Mouse (Mus musculus) lung, postnatal 0 days (tissue): ENCODE data around the gene Inpp5a. TPM values are rescaled to one million over a fixed set of nuclear protein-coding genes. Genes with fewer than 3 reads are reported as not detected.

Source experiments
- ATAC-seq: fragments of 200-750 bp; cut with Nextera tagmentation; 2 replicates; pipeline ENCODE4 v1.8.0; 2017; ENCODE audit warnings: moderate library complexity
- DNase-seq: peaks from one replicate; pipeline ENCODE4 v3.0.0-alpha.2; 2016; ENCODE audit warnings: low spot score
- H3K27ac ChIP-seq: fragments of 300-500 bp; sonication (generic); 2 replicates; pipeline ENCODE4 v1.5.1; 2014; ENCODE audit warnings: antibody characterized with exemption, mild to moderate bottlenecking, low read length, mixed read lengths
- H3K27me3 ChIP-seq: fragments of 300-500 bp; sonication (generic); replicated peaks from 2 replicates; pipeline ENCODE4 v1.6.1; 2014; ENCODE audit warnings: low read length, mixed read lengths; ENCODE audit not compliant: insufficient read depth
- H3K36me3 ChIP-seq: fragments of 300-500 bp; sonication (generic); 2 replicates; pipeline ENCODE4 v1.6.1; 2014; ENCODE audit warnings: low read length, mixed read lengths; ENCODE audit not compliant: insufficient read depth
- H3K4me1 ChIP-seq: fragments of 300-500 bp; sonication (generic); 2 replicates; pipeline ENCODE4 v1.6.1; 2014; ENCODE audit warnings: antibody characterized with exemption, low read depth, low read length, mixed read lengths; ENCODE audit not compliant: insufficient read depth
- H3K4me2 ChIP-seq: fragments of 300-500 bp; sonication (generic); replicated peaks from 2 replicates; pipeline ENCODE4 v1.6.1; 2014; ENCODE audit warnings: low read depth, mild to moderate bottlenecking, low read length, moderate library complexity, mixed read lengths
- H3K4me3 ChIP-seq: fragments of 300-500 bp; sonication (generic); 2 replicates; pipeline ENCODE4 v1.5.1; 2014; ENCODE audit warnings: low read depth, low read length
- H3K9ac ChIP-seq: fragments of 300-500 bp; sonication (generic); replicated peaks from 2 replicates; pipeline ENCODE4 v1.6.1; 2014; ENCODE audit warnings: low read depth, mild to moderate bottlenecking
- H3K9me3 ChIP-seq: fragments of 300-500 bp; sonication (generic); 2 replicates; pipeline ENCODE4 v1.6.1; 2016; ENCODE audit warnings: low read length, mixed read lengths
- CTCF ChIP-seq: IDR thresholded peaks from 2 replicates; pipeline ENCODE4 v1.5.1; 2016; ENCODE audit warnings: antibody characterized with exemption, mild to moderate bottlenecking
- EP300 ChIP-seq: IDR thresholded peaks from 2 replicates; pipeline ENCODE4 v1.6.1; 2016; ENCODE audit warnings: antibody characterized with exemption, mild to moderate bottlenecking, control low read depth
- WGBS: fragments of 180-500 bp; shearing (Covaris S2); extraction: QIAGEN DNeasy Blood & Tissue Kit; methylation state at CpG from one replicate; pipeline ENCODE4 v1.1.7; 2014; 5-methylcytosine and 5-hydroxymethylcytosine counted together
- polyA plus RNA-seq: library from polyadenylated mRNA; unstranded; fragments of >200 nt; fragmentation: Nextera tagmentation; extraction: Ambion mirVana; gene quantifications from 2 replicates; pipeline ENCODE4 v1.2.1, GENCODE M21; 2015

Inpp5a gene
- polyA plus RNA-seq, 1 experiment from 2014 or later: 41.3 TPM

- ATAC-seq (no peak), DNase-seq (no peak)
- Histone ChIP-seq H3K27me3 (no peaks in the 10 kb centered on the region), H3K4me2 (no peak overlapping the region), H3K4me1 (no peaks in the 10 kb centered on the region), H3K27ac (no peak overlapping the region), H3K36me3 (no peaks in the 10 kb centered on the region), H3K4me3 (no peak overlapping the region), H3K9ac (no peak overlapping the region), H3K9me3 (no peaks in the 10 kb centered on the region)
- no peak for TF ChIP-seq CTCF
- no peak for TF ChIP-seq EP300
- 64% methylated on average over 6 of the region's 6 CpGs for whole genome bisulfite sequencing
Observed at GRCm38 (mm10) chr7:139595862-139596261, 207.0 kb downstream of the Inpp5a start.

DNA sequence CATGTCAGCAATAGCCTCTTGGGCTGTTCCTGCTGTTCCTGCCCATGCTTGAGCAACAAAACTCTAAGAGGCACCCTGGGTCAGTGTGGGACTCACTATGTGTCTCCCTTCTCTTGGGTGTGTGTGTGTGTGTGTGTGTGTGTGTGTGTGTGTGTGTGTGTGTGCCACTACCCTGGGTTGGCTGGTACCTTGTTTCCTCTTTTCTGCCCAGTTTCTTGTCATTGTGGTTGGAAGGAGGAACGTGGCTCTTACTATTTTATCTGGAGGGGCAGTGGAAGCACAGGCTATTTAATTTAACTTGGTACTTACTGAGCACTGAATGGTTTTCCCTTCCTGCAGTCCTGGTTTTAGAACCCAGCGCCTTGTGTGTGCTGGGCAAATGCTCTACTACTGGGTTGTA is 221.4 kb downstream of the Inpp5a start:
- DNase-seq (no peak), ATAC-seq (no peak)
- H3K9ac ChIP-seq: no peak overlapping the region
- no peak for TF ChIP-seq CTCF
- no peak for TF ChIP-seq EP300
- no peak overlapping the region for H3K27ac ChIP-seq
- H3K36me3 ChIP-seq: no peaks in the 10 kb centered on the region
- WGBS: 77% methylated on average over 2 of the region's 2 CpGs
- no peak overlapping the region for H3K4me3 ChIP-seq
- no peaks in the 10 kb centered on the region for H3K4me1 ChIP-seq
- H3K27me3 ChIP-seq: no peaks in the 10 kb centered on the region
- no peaks in the 10 kb centered on the region for H3K9me3 ChIP-seq
- no peak overlapping the region for H3K4me2 ChIP-seq

- Histone ChIP-seq H3K9me3 (no peaks in the 10 kb centered on the region), H3K27ac (no peak overlapping the region), H3K4me3 (no peak overlapping the region), H3K27me3 (no peaks in the 10 kb centered on the region), H3K9ac (no peak overlapping the region), H3K4me2 (no peak overlapping the region), H3K4me1 (no peaks in the 10 kb centered on the region), H3K36me3 (no peaks in the 10 kb centered on the region)
- peak; percentile 53 for DNase-seq
- TF ChIP-seq EP300: no peak
- TF ChIP-seq CTCF: peak; percentile 86
- no peak for ATAC-seq
- 57% methylated on average over 12 of the region's 12 CpGs for WGBS
Observed at GRCm38 (mm10) chr7:139615767-139616766, 227.2 kb downstream of the Inpp5a start.

GRCm38 (mm10) chr7:139622568-139622967 is 233.7 kb downstream of the Inpp5a start:
- Histone ChIP-seq H3K27ac (no peak overlapping the region), H3K4me1 (no peaks in the 10 kb centered on the region), H3K27me3 (no peaks in the 10 kb centered on the region), H3K9me3 (no peaks in the 10 kb centered on the region), H3K4me2 (no peak overlapping the region), H3K4me3 (no peak overlapping the region), H3K36me3 (no peaks in the 10 kb centered on the region), H3K9ac (no peak overlapping the region)
- no peak for DNase-seq
- ATAC-seq: no peak
- TF ChIP-seq CTCF (no peak), EP300 (no peak)
- 59% methylated on average over 13 of the region's 13 CpGs for WGBS

DNA sequence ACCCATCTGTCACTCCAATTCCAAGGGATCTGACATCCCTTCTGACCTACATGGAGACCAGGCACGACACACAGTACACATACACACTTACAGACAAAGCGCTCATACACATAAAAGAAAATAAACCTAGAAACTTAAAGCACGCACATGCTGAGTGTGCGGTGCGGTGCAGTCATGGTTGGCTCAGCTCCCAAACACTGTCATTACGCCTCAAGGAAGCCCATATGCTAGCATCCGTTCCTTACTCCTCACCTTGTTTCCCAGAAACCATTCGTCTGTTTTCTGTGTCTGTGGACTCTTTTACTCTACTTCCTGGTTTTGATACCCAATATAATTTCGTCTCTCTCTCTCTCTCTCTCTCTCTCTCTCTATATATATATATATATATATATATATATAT is 236.2 kb downstream of the Inpp5a start:
- Histone ChIP-seq H3K9ac (no peak overlapping the region), H3K27ac (no peak overlapping the region), H3K4me3 (no peak overlapping the region), H3K9me3 (no peaks in the 10 kb centered on the region), H3K36me3 (no peaks in the 10 kb centered on the region), H3K4me2 (no peak overlapping the region), H3K4me1 (no peaks in the 10 kb centered on the region), H3K27me3 (no peaks in the 10 kb centered on the region)
- TF ChIP-seq EP300 (no peak), CTCF (no peak)
- DNase-seq (no peak), ATAC-seq (no peak)
- 67% methylated on average over 9 of the region's 9 CpGs for WGBS

Other genes starting within 250 kb of the Inpp5a start
- 2.3 and 2.7 TPM in 2 replicates for gene Lrrc27, start 176.1 kb upstream of the Inpp5a start, polyA plus RNA-seq
- 0.06 TPM in 1 of 2 replicates, not detected in the other for gene Stk32c, start 175.8 kb upstream of the Inpp5a start, polyA plus RNA-seq
- 23.6 and 27.5 TPM in 2 replicates for gene Pwwp2b, start 140.6 kb upstream of the Inpp5a start, polyA plus RNA-seq
- 0.08 and 0.10 TPM in 2 replicates for gene Nkx6-2, start 193.7 kb downstream of the Inpp5a start, polyA plus RNA-seq